8 mouse cellular contexts compared by ENCODE assay signal in the genomic region with DNA sequence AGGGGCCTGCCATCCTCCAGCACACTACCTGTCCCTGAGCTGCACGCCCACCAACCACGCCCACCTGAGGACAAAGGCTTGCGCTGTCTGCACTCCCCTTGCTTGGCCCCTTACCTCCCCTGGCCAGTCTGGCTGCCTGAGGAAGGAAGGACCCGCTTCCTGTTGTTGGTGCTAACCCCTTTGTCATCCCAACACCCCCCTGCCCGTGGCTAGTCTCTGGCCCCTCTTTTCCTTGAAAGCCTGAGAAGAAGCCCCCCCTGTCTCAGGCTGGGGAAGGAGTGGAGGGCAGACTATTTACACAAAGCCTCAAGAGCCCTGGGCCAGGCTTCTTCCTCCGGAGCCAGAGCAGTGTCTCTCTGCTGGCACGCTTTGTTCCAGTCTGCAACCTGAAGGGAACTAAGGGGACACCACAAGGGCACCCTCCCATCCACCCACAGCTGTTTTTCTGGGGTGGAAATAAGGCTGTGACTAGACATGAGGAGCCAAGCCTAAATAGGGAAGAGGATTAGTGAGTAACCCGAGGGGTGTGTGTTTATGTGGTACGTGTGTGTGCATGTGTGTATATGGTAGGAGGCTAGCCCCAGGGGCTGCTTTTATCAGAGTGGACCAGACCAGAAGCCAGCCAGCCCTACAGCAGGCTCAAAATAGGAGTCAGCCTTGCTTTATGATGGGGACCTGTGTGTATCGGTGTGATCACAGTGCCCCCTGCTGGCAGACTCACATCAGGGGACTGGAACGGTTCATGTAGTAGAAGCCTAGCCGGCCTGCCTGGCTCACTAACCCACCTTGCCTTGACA. TPM values are rescaled to one million over a fixed set of nuclear protein-coding genes. Genes with fewer than 3 reads are reported as not detected.
A peak's percentile ranks its signal among the peaks of the same experiment; 100 is the strongest.
DNase-seq lines count a peak whose midpoint lies in the region; ATAC-seq and TF ChIP-seq lines count a peak whose summit lies in the region.

No protein-coding gene starts in this region.

- TF ChIP-seq POLR2A in brain, embryonic 14.5 days (IDR thresholded peaks at IDR 0.05; ENCODE audit: borderline replicate concordance, extremely low read depth, insufficient read depth, insufficient read length, poor library complexity, severe bottlenecking) = no peak

- TF ChIP-seq CTCF in C2C12 (IDR thresholded peaks at IDR 0.05; ENCODE audit: control insufficient read depth, insufficient read depth, insufficient read length) = peak; percentile 92
- peak; percentile 95 for TF ChIP-seq CTCF in brain, embryonic 14.5 days (IDR thresholded peaks at IDR 0.05; ENCODE audit: borderline replicate concordance, extremely low read depth, insufficient read depth, insufficient read length)

- WGBS in heart, embryonic 13.5 days = 13% methylated on average over 12 of the region's 12 CpGs
- 7% methylated on average over 12 of the region's 12 CpGs for WGBS in liver, embryonic 12.5 days (ENCODE audit: insufficient replicate concordance)
- 10% methylated on average over 12 of the region's 12 CpGs for WGBS in stomach, embryonic 15.5 days

- H3K27ac ChIP-seq in heart, embryonic 13.5 days (replicated peaks) = peak overlapping the region; percentile 38
- H3K27ac ChIP-seq in liver, embryonic 12.5 days = peak overlapping the region; percentile 32; the same call in 1 of the 2 replicates
- peak overlapping the region; percentile 68 for H3K27ac ChIP-seq in stomach, embryonic 15.5 days

- peak overlapping the region; percentile 34 for H3K9ac ChIP-seq in heart, embryonic 13.5 days
- H3K9ac ChIP-seq in liver, embryonic 12.5 days = no peak overlapping the region
- no peak overlapping the region for H3K9ac ChIP-seq in stomach, embryonic 15.5 days

- no peaks in the 10 kb centered on the region for H3K9me3 ChIP-seq in heart, embryonic 13.5 days
- H3K9me3 ChIP-seq in liver, embryonic 12.5 days (replicated peaks) = no peaks in the 10 kb centered on the region
- no peaks in the 10 kb centered on the region for H3K9me3 ChIP-seq in stomach, embryonic 15.5 days

- H3K4me1 ChIP-seq in heart, embryonic 13.5 days = peaks cover 16% of the 10 kb centered on the region
- peaks cover 27% of the 10 kb centered on the region for H3K4me1 ChIP-seq in liver, embryonic 12.5 days
- H3K4me1 ChIP-seq in stomach, embryonic 15.5 days = peaks cover 15% of the 10 kb centered on the region

- peak overlapping the region; percentile 12 for H3ac ChIP-seq in C2C12 (ENCODE audit: control insufficient read depth, insufficient read length, low read depth)

- peaks cover 5% of the 10 kb centered on the region for H3K36me3 ChIP-seq in C2C12 (ENCODE audit: control insufficient read depth, insufficient read depth)
- peaks cover 8% of the 10 kb centered on the region; the same call in 1 of the 2 replicates for H3K36me3 ChIP-seq in heart, embryonic 13.5 days
- no peaks in the 10 kb centered on the region for H3K36me3 ChIP-seq in liver, embryonic 12.5 days
- no peaks in the 10 kb centered on the region for H3K36me3 ChIP-seq in stomach, embryonic 15.5 days

- ATAC-seq in erythroid progenitor cell, adult 5-6 weeks (replicated peaks; ENCODE audit: low FRiP score, poor library complexity, severe bottlenecking) = peak; percentile 79
- ATAC-seq in heart, embryonic 13.5 days (ENCODE audit: extremely low read depth, insufficient number of reproducible peaks, low FRiP score, low TSS enrichment) = peak; percentile 62
- ATAC-seq in liver, embryonic 12.5 days = peak; percentile 87
- ATAC-seq in stomach, embryonic 15.5 days (ENCODE audit: insufficient read depth, low FRiP score, low read depth) = peak; percentile 86

- H3K27me3 ChIP-seq in C2C12 (ENCODE audit: control insufficient read depth, insufficient read depth, insufficient read length) = no peaks in the 10 kb centered on the region
- H3K27me3 ChIP-seq in heart, embryonic 13.5 days (replicated peaks) = peaks cover 53% of the 10 kb centered on the region
- H3K27me3 ChIP-seq in liver, embryonic 12.5 days (replicated peaks) = 0 out of 2 replicates have a peak, but pooled peaks cover 8% of the 10 kb centered on the region
- H3K27me3 ChIP-seq in stomach, embryonic 15.5 days (replicated peaks) = no peaks in the 10 kb centered on the region

- no peak overlapping the region for H3K4me3 ChIP-seq in C2C12 (ENCODE audit: insufficient read depth, poor library complexity, severe bottlenecking)
- no peak overlapping the region for H3K4me3 ChIP-seq in heart, embryonic 13.5 days
- no peak overlapping the region for H3K4me3 ChIP-seq in liver, embryonic 12.5 days
- no peak overlapping the region for H3K4me3 ChIP-seq in stomach, embryonic 15.5 days (replicated peaks)

- no peaks in the 10 kb centered on the region for H3K79me3 ChIP-seq in C2C12 (ENCODE audit: low read depth)

- H3K79me2 ChIP-seq in C2C12 (ENCODE audit: control insufficient read depth, insufficient read depth) = no peaks in the 10 kb centered on the region

- peak; percentile 97 for DNase-seq in brain, embryonic 14.5 days (ENCODE audit: low read depth)
- peak; percentile 96 for DNase-seq in kidney, postnatal 10 days
- DNase-seq in natural killer cell, adult 2 months (ENCODE audit: low spot score in 2 of 2) = peak; percentile 85 to 91

- peak overlapping the region; percentile 4 for H3K4me2 ChIP-seq in heart, embryonic 13.5 days
- peak overlapping the region; percentile 48 for H3K4me2 ChIP-seq in liver, embryonic 12.5 days
- H3K4me2 ChIP-seq in stomach, embryonic 15.5 days = peak overlapping the region; percentile 35

TF ChIP-seq in C2C12, 6 proteins besides CTCF, POLR2A, EP300 and RAD21:
- TF ChIP-seq MYOG (IDR thresholded peaks at IDR 0.05; ENCODE audit: control insufficient read depth, extremely low read depth, insufficient read length) (no peak), USF1 (IDR thresholded peaks at IDR 0.05; ENCODE audit: low read depth) (no peak), MYOD1 (IDR thresholded peaks at IDR 0.05; ENCODE audit: control insufficient read depth, insufficient read length, low read depth) (no peak), MAX (IDR thresholded peaks at IDR 0.05) (no peak), FOSL1 (IDR thresholded peaks at IDR 0.05; ENCODE audit: insufficient read depth, low read length, poor library complexity, severe bottlenecking) (no peak), CEBPB (IDR thresholded peaks at IDR 0.05; ENCODE audit: low read depth) (no peak)
TF ChIP-seq in C2C12: peak in this region for 0.

RNA-seq across cellular contexts. Expression of gene Pitpna, which starts 14.8 kb away (rescaled TPM):
- 118 TPM for polyA plus RNA-seq in C2C12 (2012; fragmentation: generic; extraction: Trizol)
- 109 and 130 TPM in 2 replicates for polyA plus RNA-seq in brain, embryonic 14.5 days (2012; rRNA removed)
- total RNA-seq in erythroid progenitor cell, adult 5-6 weeks (2015; ENCODE audit: low replicate concordance) = 39.8 and 49.4 TPM in 2 replicates
- total RNA-seq in erythroid progenitor cell, adult 5-6 weeks (2017; ENCODE audit: low replicate concordance) = 18.0 and 33.4 TPM in 2 replicates
- polyA plus RNA-seq in heart, embryonic 13.5 days (2015; fragmentation: Nextera tagmentation; extraction: Ambion mirVana) = 54.4 and 56.7 TPM in 2 replicates
- 65.7 and 69.3 TPM in 2 replicates for polyA plus RNA-seq in liver, embryonic 12.5 days (2016; fragmentation: Nextera tagmentation; extraction: Ambion mirVana)
- polyA plus RNA-seq in stomach, embryonic 15.5 days (2015; fragmentation: Nextera tagmentation; extraction: Ambion mirVana) = 82.4 and 83.4 TPM in 2 replicates

RNA-seq across cellular contexts. Expression of gene Slc43a2, which starts 41.6 kb away (rescaled TPM):
- 2.2 TPM for polyA plus RNA-seq in C2C12 (2012; fragmentation: generic; extraction: Trizol)
- polyA plus RNA-seq in brain, embryonic 14.5 days (2012; rRNA removed) = 28.4 and 32.4 TPM in 2 replicates
- total RNA-seq in erythroid progenitor cell, adult 5-6 weeks (2015; ENCODE audit: low replicate concordance) = 4.3 and 6.3 TPM in 2 replicates
- 4.5 and 8.2 TPM in 2 replicates for total RNA-seq in erythroid progenitor cell, adult 5-6 weeks (2017; ENCODE audit: low replicate concordance)
- polyA plus RNA-seq in heart, embryonic 13.5 days (2015; fragmentation: Nextera tagmentation; extraction: Ambion mirVana) = 3.2 and 3.6 TPM in 2 replicates
- polyA plus RNA-seq in liver, embryonic 12.5 days (2016; fragmentation: Nextera tagmentation; extraction: Ambion mirVana) = 5.9 and 6.3 TPM in 2 replicates
- polyA plus RNA-seq in stomach, embryonic 15.5 days (2015; fragmentation: Nextera tagmentation; extraction: Ambion mirVana) = 4.9 and 6.3 TPM in 2 replicates

RNA-seq across cellular contexts. Expression of gene Inpp5k, which starts 57.7 kb away (rescaled TPM):
- 8.9 TPM for polyA plus RNA-seq in C2C12 (2012; fragmentation: generic; extraction: Trizol)
- 53.7 and 63.8 TPM in 2 replicates for polyA plus RNA-seq in brain, embryonic 14.5 days (2012; rRNA removed)
- total RNA-seq in erythroid progenitor cell, adult 5-6 weeks (2015; ENCODE audit: low replicate concordance) = 36.8 and 78.8 TPM in 2 replicates
- 38.4 and 46.3 TPM in 2 replicates for total RNA-seq in erythroid progenitor cell, adult 5-6 weeks (2017; ENCODE audit: low replicate concordance)
- 18.9 and 20.9 TPM in 2 replicates for polyA plus RNA-seq in heart, embryonic 13.5 days (2015; fragmentation: Nextera tagmentation; extraction: Ambion mirVana)
- 15.0 and 15.8 TPM in 2 replicates for polyA plus RNA-seq in liver, embryonic 12.5 days (2016; fragmentation: Nextera tagmentation; extraction: Ambion mirVana)
- 18.9 and 20.2 TPM in 2 replicates for polyA plus RNA-seq in stomach, embryonic 15.5 days (2015; fragmentation: Nextera tagmentation; extraction: Ambion mirVana)

RNA-seq across cellular contexts. Expression of gene Scarf1, which starts 59.7 kb away (rescaled TPM):
- 0.11 TPM for polyA plus RNA-seq in C2C12 (2012; fragmentation: generic; extraction: Trizol)
- 5.3 and 5.9 TPM in 2 replicates for polyA plus RNA-seq in brain, embryonic 14.5 days (2012; rRNA removed)
- total RNA-seq in erythroid progenitor cell, adult 5-6 weeks (2015; ENCODE audit: low replicate concordance) = not detected in 2 replicates
- total RNA-seq in erythroid progenitor cell, adult 5-6 weeks (2017; ENCODE audit: low replicate concordance) = 0.15 TPM in 1 of 2 replicates, not detected in the other
- polyA plus RNA-seq in heart, embryonic 13.5 days (2015; fragmentation: Nextera tagmentation; extraction: Ambion mirVana) = 12.9 and 13.2 TPM in 2 replicates
- 5.2 TPM in 2 replicates for polyA plus RNA-seq in liver, embryonic 12.5 days (2016; fragmentation: Nextera tagmentation; extraction: Ambion mirVana)
- 6.3 and 7.1 TPM in 2 replicates for polyA plus RNA-seq in stomach, embryonic 15.5 days (2015; fragmentation: Nextera tagmentation; extraction: Ambion mirVana)
